Mouse (Mus musculus) thymus, postnatal 14 days (tissue): ENCODE results near the gene Gm3138.
"Not testable (repeated sequence)": the region's sequence is repeated elsewhere in the genome, so short reads cannot be mapped to it uniquely, and the experiment has no call there.

ENCODE experiments used
- DNase-seq: peaks from one replicate; pipeline ENCODE4 v3.0.0; 2021

Gene Gm3138

DNA sequence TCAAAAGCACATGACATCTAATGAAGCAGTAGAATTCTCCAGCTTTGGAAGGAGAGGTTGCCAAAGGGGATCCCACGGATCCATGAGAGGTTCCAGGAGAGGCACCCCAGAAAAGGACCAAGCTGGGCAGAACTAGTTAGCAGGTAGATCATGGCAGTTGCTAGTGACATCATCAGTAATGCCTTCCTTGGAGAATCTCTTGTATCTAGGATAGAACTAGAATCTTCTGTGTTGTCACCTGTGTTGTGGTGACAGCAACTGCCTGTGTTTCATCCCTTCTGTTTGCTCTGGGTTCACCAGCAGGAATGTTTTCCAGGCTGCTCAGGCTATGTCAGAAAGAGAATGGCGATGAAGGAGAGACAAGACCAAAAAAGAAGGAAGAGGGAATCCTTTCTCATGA lies at the start of gene Gm3138:
TSS of gene Gm3138 (plus strand) at position 301 of the 400 bp plus-strand sequence.
- DNase-seq = not testable (repeated sequence)

DNA sequence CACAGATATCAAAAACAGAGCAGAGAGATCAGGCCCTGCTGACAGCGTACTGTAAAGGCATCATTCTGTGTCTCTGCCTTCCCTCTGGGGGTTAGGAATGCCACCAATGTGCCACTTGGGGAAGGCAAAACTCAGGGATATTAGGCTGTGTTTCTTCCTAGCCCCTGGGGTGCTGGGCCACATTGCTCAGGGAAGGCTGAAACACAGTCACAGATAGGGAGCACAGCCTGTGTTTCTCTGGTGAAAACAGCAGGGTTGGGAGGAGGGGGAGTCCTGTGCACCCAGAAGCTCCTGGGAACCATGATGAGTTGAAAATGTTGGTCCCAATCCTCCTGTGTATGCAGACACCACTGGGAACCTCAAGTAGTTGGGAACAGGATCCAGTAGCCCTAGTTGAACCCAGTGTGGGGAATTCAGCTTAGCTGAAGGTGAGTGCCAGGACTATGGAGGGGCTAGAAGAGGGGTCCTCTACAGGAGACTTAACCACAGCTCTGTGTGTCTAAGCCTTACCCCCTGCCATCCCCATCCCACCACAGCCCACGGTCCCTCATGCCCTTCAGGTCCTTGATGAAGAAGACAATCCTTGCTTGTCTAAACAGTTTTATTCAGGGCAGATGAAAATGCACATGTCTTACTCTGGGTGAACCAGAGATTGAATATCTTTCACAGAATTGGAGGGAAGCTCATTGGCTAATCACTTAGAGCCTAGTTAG lies 20.0 kb downstream of the Gm3138 start:
- not testable (repeated sequence) for DNase-seq

DNA sequence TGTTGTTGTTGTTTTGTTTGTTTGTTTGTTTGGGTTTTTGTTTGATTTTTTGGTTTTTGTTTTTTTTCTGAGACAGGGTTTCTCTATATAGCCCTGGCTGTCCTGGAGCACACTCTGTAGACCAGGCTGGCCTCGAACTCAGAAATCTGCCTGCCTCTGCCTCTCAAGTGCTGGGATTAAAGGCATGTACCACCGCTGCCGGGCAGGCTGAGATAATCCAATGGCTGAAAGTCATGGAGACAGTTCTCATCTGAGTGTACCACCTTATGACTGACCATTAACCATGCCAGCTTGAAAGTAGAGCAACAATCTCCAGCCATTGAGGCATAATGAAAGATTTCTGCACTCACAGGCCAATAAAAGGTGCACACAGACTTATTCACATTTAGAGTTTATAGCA lies 30.4 kb downstream of the Gm3138 start:
- DNase-seq = not testable (repeated sequence)
